Mouse (Mus musculus): ENCODE data around the gene Vgll4.

DNA sequence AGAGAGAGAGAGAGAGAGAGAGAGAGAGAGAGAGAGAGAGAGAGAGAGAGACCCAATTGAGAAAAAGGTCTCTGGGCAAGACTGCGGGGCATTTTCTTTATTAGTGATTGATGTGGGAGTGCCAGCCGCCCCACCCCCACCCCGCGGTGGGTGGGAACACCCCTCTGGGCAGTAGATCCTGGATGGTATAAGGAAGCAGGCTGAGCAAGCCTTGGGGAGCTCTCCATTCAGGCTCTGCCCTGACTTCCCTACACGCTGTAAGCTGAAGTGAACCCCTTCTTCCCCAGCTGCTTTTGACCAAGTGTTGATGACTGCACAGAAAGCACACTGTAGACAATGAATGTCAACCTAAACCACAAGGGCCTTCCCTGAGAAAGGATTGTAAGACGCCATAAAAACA is 592 bp upstream of the Vgll4 start:
- TF ChIP-seq CTCF (IDR thresholded peaks at IDR 0.05; ENCODE audit: borderline replicate concordance, insufficient read depth, low read length) (no peak), POLR2A (IDR thresholded peaks at IDR 0.05; ENCODE audit: low read depth, low read length) (no peak)
